Mouse (Mus musculus) heart, adult 2 months (tissue): Measurements from ENCODE around the gene Ranbp1.

Experiments used
- CTCF ChIP-seq: fragments of 200-600 bp; IDR thresholded peaks from 2 replicates; pipeline ENCODE4 v1.8.1; 2022; ENCODE audit warnings: antibody characterized with exemption, mild to moderate bottlenecking, moderate library complexity
- POLR2A ChIP-seq: fragments of 200-500 bp; IDR thresholded peaks from 2 replicates; pipeline ENCODE4 v1.6.1; 2011; ENCODE audit warnings: mild to moderate bottlenecking, low read depth, low read length, control low read depth; ENCODE audit not compliant: insufficient read depth

- TF ChIP-seq CTCF (no peak), POLR2A (no peak)
Measured at GRCm38 (mm10) chr16:18222188-18222587, 26.3 kb downstream of the Ranbp1 start.
